Mouse (Mus musculus) heart, embryonic 15.5 days (tissue): ENCODE data around the gene Clec10a. TPM values are rescaled to one million over a fixed set of nuclear protein-coding genes. Genes with fewer than 3 reads are reported as not detected.

Experiments used
- ATAC-seq: fragments of 200-750 bp; cut with Nextera tagmentation; replicated peaks from 2 replicates; pipeline ENCODE4 v1.8.0; 2017; ENCODE audit warnings: low read depth, moderate TSS enrichment; ENCODE audit not compliant: insufficient number of reproducible peaks, insufficient read depth, low FRiP score
- H3K27ac ChIP-seq: fragments of 300-500 bp; sonication (generic); 2 replicates; pipeline ENCODE4 v1.5.1; 2015; ENCODE audit warnings: mild to moderate bottlenecking, inconsistent platforms
- H3K27me3 ChIP-seq: fragments of 300-500 bp; sonication (generic); 2 replicates; pipeline ENCODE4 v1.6.1; 2015; ENCODE audit warnings: inconsistent platforms
- H3K36me3 ChIP-seq: fragments of 300-500 bp; sonication (generic); 2 replicates; pipeline ENCODE4 v1.6.1; 2015; ENCODE audit warnings: mild to moderate bottlenecking, inconsistent platforms
- H3K4me1 ChIP-seq: fragments of 300-500 bp; sonication (generic); replicated peaks from 2 replicates; pipeline ENCODE4 v1.6.1; 2015; ENCODE audit warnings: inconsistent platforms
- H3K4me2 ChIP-seq: fragments of 300-500 bp; sonication (generic); 2 replicates; pipeline ENCODE4 v1.6.1; 2015; ENCODE audit warnings: inconsistent platforms, mild to moderate bottlenecking, moderate library complexity
- H3K4me3 ChIP-seq: fragments of 300-500 bp; sonication (generic); 2 replicates; pipeline ENCODE4 v1.5.1; 2015; ENCODE audit warnings: mild to moderate bottlenecking, inconsistent platforms
- H3K9ac ChIP-seq: fragments of 300-500 bp; sonication (generic); 2 replicates; pipeline ENCODE4 v1.6.1; 2015; ENCODE audit warnings: mild to moderate bottlenecking, inconsistent platforms
- H3K9me3 ChIP-seq: fragments of 300-500 bp; sonication (generic); replicated peaks from 2 replicates; pipeline ENCODE4 v1.6.1; 2016; ENCODE audit warnings: inconsistent platforms
- WGBS: fragments of 180-500 bp; shearing (Covaris S2); methylation state at CpG from one replicate; pipeline ENCODE4 v1.1.7; 2015; ENCODE audit warnings: mixed read lengths; 5-methylcytosine and 5-hydroxymethylcytosine counted together
- polyA plus RNA-seq: library from polyadenylated mRNA; unstranded; fragments of >200 nt; fragmentation: Nextera tagmentation; extraction: Ambion mirVana; gene quantifications from 2 replicates; pipeline ENCODE4 v1.2.1, GENCODE M21; 2015

Gene Clec10a
- polyA plus RNA-seq, 1 experiment from 2014 or later: 0.40 TPM

GRCm38 (mm10) chr11:70185120-70185519, 29.1 kb downstream of the Clec10a start:
- Histone ChIP-seq H3K36me3 (no peaks in the 10 kb centered on the region), H3K27me3 (no peaks in the 10 kb centered on the region), H3K9ac (no peak overlapping the region), H3K4me3 (no peak overlapping the region), H3K9me3 (no peaks in the 10 kb centered on the region), H3K4me1 (no peaks in the 10 kb centered on the region), H3K27ac (no peak overlapping the region), H3K4me2 (no peak overlapping the region)
- no peak for ATAC-seq
- WGBS: 60% methylated on average over 7 of the region's 7 CpGs

DNA sequence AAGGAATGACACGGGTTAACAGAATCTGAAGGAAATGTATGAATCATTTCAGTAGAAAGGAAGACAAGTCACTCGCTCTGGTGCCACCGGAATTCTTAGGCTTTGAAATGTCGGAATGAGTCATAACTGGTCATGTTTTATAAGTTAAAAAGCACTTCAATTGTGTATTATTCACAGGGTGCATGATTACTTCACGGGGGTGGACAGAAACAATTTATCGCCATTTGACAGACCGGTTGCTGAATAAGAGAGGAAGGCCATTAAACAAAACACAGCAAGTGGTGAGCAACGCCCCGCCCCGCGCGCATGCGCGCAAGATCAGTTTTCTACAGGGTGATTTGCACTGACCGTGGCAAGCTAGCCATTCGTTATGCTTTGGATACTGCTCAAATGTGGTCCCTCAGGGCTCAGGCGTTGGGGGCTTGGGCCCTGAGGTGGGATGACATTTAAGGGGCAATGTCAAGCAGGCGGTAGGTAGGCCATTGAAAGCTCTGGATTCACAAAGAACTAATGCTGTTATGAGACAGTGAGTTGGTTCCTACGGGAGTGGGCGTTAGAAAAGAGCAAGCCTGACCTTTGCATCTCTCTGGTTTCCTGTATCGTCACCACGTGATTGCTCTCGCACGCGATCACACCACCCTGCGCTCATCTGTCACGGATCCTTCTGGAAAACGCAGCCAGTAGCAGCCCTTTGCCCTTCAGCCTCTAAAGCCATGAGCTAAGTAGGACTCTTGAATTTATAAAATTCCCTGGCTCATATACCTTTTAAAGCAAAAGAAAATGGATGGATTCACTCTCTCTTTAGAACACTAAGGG, 33.5 kb downstream of the Clec10a start:
- no peaks in the 10 kb centered on the region for H3K36me3 ChIP-seq
- no peak overlapping the region for H3K9ac ChIP-seq
- no peak overlapping the region for H3K27ac ChIP-seq
- no peaks in the 10 kb centered on the region for H3K27me3 ChIP-seq
- WGBS: 84% methylated on average over 28 of the region's 28 CpGs
- no peaks in the 10 kb centered on the region for H3K9me3 ChIP-seq
- no peak overlapping the region for H3K4me2 ChIP-seq
- no peak overlapping the region for H3K4me3 ChIP-seq
- H3K4me1 ChIP-seq: no peaks in the 10 kb centered on the region
- no peak for ATAC-seq

DNA sequence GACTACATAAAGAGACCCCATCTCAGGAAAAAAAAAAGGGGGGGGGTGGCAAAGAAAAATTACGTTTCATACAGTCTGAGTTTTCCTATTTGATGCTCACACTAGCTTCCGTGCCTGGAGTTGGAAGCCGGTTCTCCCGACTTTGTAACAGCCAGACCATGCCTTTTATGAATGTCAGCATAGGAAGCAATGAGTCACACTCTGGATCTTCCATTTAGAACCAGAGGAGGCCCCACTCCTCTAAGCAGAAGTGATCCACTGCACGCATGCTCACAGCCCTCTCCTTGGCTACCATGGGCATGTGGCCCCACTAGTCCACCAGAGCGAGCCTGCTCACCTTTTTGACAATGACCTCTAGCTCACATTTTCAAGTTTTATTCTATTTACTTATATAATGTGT, 35.2 kb downstream of the Clec10a start:
- Histone ChIP-seq H3K4me1 (no peaks in the 10 kb centered on the region), H3K4me2 (no peak overlapping the region), H3K9me3 (no peaks in the 10 kb centered on the region), H3K36me3 (no peaks in the 10 kb centered on the region), H3K4me3 (no peak overlapping the region), H3K9ac (no peak overlapping the region), H3K27me3 (no peaks in the 10 kb centered on the region), H3K27ac (no peak overlapping the region)
- no peak for ATAC-seq
- 72% methylated on average over 6 of the region's 6 CpGs for WGBS

DNA sequence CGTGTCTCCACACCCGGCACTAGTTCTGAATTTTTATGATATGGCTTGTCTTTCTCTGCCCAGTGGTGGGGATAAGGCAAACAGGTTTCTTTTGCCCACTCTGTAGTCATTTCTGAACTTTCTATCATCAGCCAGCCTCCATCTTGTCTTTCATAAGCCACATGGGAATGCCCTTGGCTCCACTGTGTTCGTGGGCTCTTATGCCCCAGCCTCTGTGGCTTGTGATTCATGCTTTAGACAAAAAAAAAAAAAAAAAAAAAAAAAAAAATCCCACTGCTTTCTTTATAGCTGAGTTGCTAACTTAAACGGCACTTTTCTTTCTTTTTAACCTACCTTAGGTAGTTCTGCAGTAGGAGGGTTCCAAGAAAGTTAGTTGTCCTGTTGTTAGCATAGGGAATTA, 36.2 kb downstream of the Clec10a start:
- no peaks in the 10 kb centered on the region for H3K36me3 ChIP-seq
- no peaks in the 10 kb centered on the region for H3K9me3 ChIP-seq
- no peak for ATAC-seq
- no peaks in the 10 kb centered on the region for H3K27me3 ChIP-seq
- H3K4me2 ChIP-seq: no peak overlapping the region
- H3K4me1 ChIP-seq: no peaks in the 10 kb centered on the region
- no peak overlapping the region for H3K9ac ChIP-seq
- H3K4me3 ChIP-seq: no peak overlapping the region
- no peak overlapping the region for H3K27ac ChIP-seq
- whole genome bisulfite sequencing: 81% methylated on average over 4 of the region's 4 CpGs

- no peak overlapping the region for H3K27ac ChIP-seq
- H3K4me2 ChIP-seq: no peak overlapping the region
- WGBS: 49% methylated on average over 11 of the region's 11 CpGs
- no peaks in the 10 kb centered on the region for H3K27me3 ChIP-seq
- no peak overlapping the region for H3K9ac ChIP-seq
- no peaks in the 10 kb centered on the region for H3K9me3 ChIP-seq
- ATAC-seq: no peak
- H3K4me3 ChIP-seq: no peak overlapping the region
- H3K36me3 ChIP-seq: no peaks in the 10 kb centered on the region
- H3K4me1 ChIP-seq: no peaks in the 10 kb centered on the region
These were observed 37.6 kb downstream of the Clec10a start for GRCm38 (mm10) chr11:70193354-70194285.

DNA sequence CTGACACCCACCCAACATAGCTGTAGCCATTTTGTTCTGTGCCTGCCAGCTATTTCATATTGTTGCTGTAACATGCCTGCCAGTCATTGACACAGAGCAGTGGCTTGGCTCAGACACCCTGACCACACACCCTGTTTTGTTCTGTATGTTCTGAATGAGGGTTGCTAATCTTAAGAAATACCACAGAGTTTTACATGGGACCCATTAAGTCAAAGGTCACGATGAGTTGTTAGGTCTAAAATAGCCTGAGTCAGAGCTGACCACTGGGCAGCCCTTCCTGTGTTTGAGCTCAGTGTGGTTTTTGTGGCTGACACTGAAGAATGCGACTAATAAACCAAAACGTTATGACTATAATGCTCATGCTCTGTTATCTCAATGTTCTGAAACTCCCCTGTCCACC, 42.3 kb downstream of the Clec10a start:
- H3K27me3 ChIP-seq: peaks cover 2% of the 10 kb centered on the region; the same call in 1 of the 2 replicates
- no peaks in the 10 kb centered on the region for H3K9me3 ChIP-seq
- no peaks in the 10 kb centered on the region for H3K36me3 ChIP-seq
- H3K27ac ChIP-seq: no peak overlapping the region
- no peaks in the 10 kb centered on the region for H3K4me1 ChIP-seq
- H3K4me3 ChIP-seq: no peak overlapping the region
- ATAC-seq: no peak
- no peak overlapping the region for H3K4me2 ChIP-seq
- 59% methylated on average over 3 of the region's 3 CpGs for WGBS
- no peak overlapping the region for H3K9ac ChIP-seq

DNA sequence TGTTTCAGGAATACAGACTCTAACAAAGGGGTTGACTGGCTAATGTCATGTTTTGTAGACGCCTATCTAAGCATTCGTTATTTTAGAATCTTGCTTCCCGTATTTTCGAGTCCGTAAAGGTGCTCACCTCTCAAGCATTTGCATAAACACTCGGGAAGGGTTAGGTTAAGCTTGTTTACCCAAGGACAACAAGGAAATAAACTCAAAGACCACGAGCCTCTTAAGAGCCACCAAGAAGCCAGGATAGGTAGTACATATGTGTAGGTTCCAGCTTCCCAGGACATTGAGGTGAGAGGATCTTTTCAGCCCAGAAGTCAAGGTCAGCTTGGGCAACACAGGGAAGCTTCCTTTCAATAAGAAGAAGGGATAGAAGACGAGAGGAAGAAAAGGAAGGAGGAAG, 43.1 kb downstream of the Clec10a start:
- H3K27ac ChIP-seq: no peak overlapping the region
- peaks cover 2% of the 10 kb centered on the region; the same call in 1 of the 2 replicates for H3K27me3 ChIP-seq
- H3K9ac ChIP-seq: no peak overlapping the region
- no peaks in the 10 kb centered on the region for H3K4me1 ChIP-seq
- no peak overlapping the region for H3K4me2 ChIP-seq
- H3K4me3 ChIP-seq: no peak overlapping the region
- H3K36me3 ChIP-seq: no peaks in the 10 kb centered on the region
- no peak for ATAC-seq
- 79% methylated on average over 8 of the region's 8 CpGs for whole genome bisulfite sequencing
- no peaks in the 10 kb centered on the region for H3K9me3 ChIP-seq

DNA sequence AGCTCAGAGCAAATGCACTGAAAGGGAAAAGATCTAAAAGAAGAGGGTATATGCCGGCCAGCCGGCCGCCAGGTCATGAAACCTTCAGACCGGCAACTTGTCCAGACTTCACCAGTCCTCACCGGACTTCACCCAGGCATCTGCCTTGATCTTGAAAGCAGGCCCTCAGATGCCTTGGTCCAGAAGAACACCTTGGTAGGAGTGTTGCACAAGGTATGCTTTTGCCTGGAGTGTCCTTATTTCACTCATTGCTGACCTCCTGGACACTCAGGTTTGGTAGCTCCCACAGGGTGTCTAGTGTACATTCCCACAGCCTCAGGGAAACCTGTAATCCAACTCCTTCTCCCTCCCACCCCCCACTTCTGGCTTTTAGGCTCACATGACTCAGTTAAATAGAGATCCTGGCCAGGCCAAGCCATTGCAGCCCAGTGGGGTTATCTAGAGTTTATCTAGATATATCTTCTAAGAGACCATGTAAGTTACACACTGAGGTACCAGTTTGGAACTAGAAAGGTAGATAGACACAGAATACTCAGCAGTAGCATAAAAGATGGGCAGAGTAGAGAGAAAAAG, 44.1 kb downstream of the Clec10a start:
- Histone ChIP-seq H3K4me1 (no peaks in the 10 kb centered on the region), H3K9me3 (no peaks in the 10 kb centered on the region), H3K9ac (no peak overlapping the region), H3K27ac (no peak overlapping the region), H3K36me3 (no peaks in the 10 kb centered on the region), H3K4me2 (no peak overlapping the region), H3K27me3 (peaks cover 2% of the 10 kb centered on the region; the same call in 1 of the 2 replicates), H3K4me3 (no peak overlapping the region)
- no peak for ATAC-seq
- 87% methylated on average over 5 of the region's 5 CpGs for WGBS

DNA sequence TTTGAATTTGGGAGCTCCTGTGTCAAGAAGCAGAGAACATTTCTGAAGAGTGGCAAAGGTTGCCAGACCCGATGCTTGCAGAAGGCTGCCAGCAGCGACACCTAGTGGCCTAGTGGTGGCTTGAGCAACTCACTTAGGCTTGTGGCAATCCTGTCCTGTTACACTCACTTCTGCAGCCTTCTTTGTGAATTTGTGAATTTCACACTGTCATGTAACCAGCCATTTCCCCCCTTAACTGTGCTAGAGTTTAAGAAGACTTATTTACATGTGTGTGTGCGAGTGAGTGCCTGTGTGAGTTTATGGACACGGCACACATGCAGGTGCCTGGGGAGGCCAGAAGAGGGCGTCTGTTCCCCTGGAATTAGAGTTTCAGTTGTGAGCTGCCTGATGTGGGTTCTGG, 45.7 kb downstream of the Clec10a start:
- 33% methylated on average over 5 of the region's 5 CpGs for WGBS
- Histone ChIP-seq H3K4me1 (no peaks in the 10 kb centered on the region), H3K4me3 (no peak overlapping the region), H3K9me3 (no peaks in the 10 kb centered on the region), H3K4me2 (no peak overlapping the region), H3K27ac (no peak overlapping the region), H3K27me3 (peaks cover 2% of the 10 kb centered on the region; the same call in 1 of the 2 replicates), H3K9ac (no peak overlapping the region), H3K36me3 (no peaks in the 10 kb centered on the region)
- ATAC-seq: no peak

DNA sequence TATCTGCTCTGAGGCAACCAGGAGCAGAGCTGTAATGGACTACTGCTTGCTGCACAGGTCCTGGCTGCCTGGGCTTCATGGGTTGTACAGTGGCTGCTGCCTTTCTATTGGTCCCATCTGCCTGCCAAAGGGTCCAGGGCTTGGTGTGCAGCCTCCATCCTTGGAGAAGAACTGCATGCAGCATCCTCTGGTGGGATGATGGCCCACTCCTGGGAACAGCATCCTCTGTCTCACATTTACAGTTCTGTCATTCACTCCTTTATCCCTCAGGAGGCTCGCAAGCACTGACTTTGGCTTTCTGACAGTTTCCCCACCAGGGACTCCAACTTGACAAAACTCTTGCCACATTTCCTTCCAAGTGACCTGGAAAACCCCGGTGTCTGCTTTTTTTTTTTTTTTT, 50.8 kb downstream of the Clec10a start:
- H3K4me3 ChIP-seq: no peak overlapping the region
- H3K27me3 ChIP-seq: 0 out of 2 replicates have a peak, but pooled peaks cover 9% of the 10 kb centered on the region
- 66% methylated on average over 2 of the region's 2 CpGs for WGBS
- H3K4me2 ChIP-seq: no peak overlapping the region
- H3K36me3 ChIP-seq: no peaks in the 10 kb centered on the region
- no peaks in the 10 kb centered on the region for H3K4me1 ChIP-seq
- no peaks in the 10 kb centered on the region for H3K9me3 ChIP-seq
- H3K27ac ChIP-seq: no peak overlapping the region
- no peak overlapping the region for H3K9ac ChIP-seq
- no peak for ATAC-seq

GRCm38 (mm10) chr11:70207283-70207682, 51.3 kb downstream of the Clec10a start:
- 54% methylated on average over 7 of the region's 7 CpGs for WGBS
- H3K4me1 ChIP-seq: no peaks in the 10 kb centered on the region
- no peak overlapping the region for H3K27ac ChIP-seq
- no peak overlapping the region for H3K4me3 ChIP-seq
- H3K9ac ChIP-seq: no peak overlapping the region
- no peak for ATAC-seq
- H3K27me3 ChIP-seq: peaks cover 11% of the 10 kb centered on the region
- no peaks in the 10 kb centered on the region for H3K9me3 ChIP-seq
- no peaks in the 10 kb centered on the region for H3K36me3 ChIP-seq
- no peak overlapping the region for H3K4me2 ChIP-seq
